Mouse (Mus musculus) right cerebral cortex, postnatal 25 days (tissue): ENCODE results near the gene Map1lc3a.

Source experiments
- DNase-seq: peaks from one replicate; pipeline ENCODE4 v3.0.0; 2022

Map1lc3a gene

DNA sequence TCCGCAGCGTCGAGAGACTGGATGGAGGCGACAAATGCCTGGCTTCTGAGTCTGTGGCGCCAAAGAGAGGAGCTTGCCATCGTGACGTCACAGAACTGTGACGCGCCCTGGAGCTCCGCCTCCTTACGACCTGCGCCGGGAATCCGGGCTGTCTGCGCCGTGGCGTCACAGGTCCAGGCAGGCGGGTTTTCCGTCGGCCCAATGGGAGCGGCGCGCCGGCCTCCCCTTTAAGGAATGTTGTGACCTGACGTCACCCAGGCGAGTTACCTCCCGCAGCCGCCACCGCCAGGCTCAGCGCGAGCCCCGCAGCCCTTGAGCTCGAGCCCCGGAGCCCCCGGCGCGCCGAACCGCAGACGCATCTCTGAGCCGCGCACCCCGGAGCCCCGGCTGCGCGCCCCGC, at the start of gene Map1lc3a:
Gene Map1lc3a, plus strand, starts transcription at position 103 of the 400 bp plus-strand sequence.
- peak; percentile 98 for DNase-seq

DNA sequence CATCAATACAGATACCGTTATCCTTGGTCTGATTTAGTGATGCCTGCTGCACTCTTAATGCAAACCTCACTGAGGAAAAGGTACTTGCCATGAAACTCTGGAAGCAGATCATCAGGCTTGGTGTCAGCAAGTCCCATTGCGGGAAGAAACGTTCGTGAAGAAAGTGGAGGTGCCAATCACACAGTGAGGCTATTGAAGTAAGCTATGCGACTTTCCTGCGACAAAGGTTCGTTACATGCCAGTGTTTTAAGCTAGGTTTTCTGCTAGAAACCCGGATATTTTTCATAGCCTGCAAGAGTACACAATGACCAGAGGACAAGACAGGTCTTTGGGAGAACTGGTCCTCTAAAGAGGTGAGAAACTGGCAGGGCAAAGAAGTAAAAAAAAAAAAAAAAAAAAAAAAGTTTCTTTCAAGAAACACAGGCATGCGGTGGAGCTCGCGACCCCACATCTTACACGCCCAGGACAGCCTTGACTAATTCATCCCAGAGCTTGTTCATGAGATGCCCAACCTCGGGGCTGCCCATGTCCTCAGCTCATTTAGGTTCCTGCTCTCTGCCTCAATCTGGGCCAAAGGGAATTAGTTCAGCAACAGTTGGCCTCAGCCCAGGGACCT, 40.2 kb upstream of the Map1lc3a start:
- no peak for DNase-seq

DNA sequence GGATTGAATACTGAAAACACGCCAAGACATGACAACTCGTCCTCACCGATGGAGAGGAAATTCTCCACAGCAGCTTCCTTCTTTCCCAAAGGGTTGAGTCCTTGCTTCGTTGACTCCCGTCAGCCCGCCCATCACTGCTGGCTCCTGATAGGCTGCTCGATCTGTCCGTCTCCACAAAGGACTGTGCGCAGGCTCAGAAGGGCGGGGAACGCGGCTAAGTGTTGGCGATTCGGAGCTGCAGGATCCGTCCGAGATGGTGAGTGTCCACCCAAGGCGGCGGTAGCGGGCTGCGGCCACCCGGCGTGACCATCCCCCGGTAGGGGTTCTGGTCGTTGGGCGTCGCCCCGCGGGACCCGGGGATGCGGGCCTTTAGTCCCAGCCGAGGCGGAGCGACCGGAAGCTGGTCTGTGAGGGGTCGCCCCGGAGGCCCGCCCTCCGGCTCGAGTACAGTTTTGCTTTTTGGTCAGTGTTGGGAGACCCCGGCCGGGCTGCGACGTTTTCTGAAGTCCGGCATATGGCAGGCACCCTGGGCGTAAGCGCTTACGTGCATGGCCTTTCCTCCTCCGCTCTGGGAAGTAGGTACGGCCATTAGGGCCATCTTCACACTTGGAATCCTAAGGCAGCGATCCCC, 39.6 kb upstream of the Map1lc3a start, which contains the start of gene Dynlrb1:
Gene Dynlrb1, plus strand, starts transcription at position 172 of the 631 bp plus-strand sequence.
- peak; percentile 99 for DNase-seq

DNA sequence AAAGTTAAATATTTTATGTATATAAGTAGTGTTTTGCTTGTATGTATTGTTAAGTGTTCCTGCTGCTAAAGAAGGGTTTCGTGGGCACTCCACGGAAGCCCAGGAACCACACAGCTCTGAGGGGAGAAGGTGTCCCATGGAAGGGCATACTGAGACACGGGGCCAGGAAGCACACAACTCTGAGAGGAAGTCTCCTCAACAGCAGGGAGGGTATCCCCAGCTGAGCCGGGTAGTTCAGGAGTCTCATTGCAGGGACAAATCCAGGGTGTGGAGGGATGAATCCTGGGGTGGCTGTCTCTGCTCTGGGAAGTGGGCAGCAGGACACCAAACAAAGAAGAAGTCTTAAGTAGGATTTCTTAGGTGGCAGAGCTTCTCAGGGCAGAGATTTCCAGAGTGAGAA, 38.8 kb upstream of the Map1lc3a start:
- DNase-seq, result no peak

DNA sequence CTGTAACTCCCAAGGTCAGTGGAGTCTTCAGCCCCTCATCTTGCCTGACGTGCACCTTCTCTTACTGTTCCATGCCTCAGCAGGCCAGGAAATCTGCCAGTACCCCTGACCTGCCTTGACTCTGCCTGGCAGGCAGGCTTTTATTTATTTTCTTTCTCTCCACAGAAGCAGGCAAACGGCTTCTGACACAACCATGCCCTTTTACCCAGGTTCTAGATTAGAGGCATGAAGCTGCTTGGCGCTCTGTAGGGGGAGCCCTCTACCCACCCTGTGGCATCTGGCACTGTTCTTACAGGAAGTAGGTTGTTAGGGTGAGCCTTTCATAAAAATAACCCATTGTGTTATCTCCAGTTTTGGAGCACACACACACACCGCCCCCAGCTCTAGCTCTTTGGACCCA, 35.2 kb upstream of the Map1lc3a start:
- DNase-seq, result no peak

DNA sequence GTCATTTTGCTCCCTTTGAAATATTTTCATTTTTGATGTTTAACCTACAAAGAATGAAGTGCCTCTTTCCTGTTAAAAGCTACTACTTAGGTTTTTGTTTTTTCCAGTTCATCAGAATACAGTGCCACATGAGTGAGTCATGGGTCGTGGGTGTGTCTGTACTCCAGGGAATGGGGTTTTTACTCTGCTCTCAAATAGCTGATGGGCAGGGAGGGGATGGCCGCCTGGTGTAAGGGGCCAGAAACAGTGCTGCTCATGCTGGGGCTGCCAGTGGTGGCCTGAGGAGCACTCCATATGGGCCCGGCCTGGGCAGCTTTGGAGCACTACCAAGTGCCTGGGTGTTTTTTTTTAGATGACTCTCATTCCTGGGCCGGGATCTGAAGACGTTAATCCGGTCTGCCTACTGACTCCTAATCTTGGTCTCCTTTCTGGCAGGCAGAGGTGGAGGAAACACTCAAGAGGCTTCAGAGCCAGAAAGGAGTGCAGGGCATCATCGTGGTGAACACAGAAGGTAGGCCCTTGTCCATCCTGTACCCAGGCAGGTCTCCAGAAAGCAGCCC, 33.7 kb upstream of the Map1lc3a start:
- DNase-seq, result no peak

DNA sequence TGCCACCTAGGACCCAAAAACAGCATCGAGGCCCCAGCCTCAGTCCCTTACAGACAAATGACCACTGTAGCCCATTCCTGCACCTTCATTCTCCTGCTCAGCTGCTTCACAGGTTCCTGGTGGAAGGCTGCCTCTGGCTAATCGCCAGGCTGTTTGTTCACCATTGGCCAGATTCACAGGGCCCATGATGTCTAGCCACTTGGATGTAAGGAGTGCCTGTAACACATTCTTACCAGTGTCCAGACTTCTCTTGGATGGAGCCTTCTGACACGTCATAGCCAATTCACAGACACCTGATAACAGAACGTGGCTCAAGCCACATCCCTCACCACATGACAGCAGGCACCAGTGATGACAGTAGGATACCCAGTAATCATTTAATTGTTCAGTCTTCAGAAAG, 29.9 kb upstream of the Map1lc3a start:
- DNase-seq, result no peak

DNA sequence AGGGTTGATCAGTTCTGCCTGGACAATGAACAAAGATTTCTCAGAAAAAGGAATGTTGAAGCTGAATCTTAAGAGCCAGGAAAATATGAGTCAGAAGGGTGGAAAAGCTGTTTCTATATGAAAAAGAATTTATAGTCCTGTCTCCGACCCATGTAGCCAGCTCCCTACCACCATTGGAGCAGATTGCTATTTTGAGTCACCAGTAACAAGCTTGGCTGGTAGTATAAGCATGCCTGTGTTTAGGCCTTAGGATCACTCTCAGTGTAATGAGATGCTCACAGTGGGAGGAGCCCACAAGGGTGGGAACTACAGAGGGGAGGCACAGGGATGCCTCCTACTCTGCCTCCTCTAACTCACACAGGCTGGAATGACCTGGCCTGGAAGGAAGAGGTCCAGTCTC, 27.9 kb upstream of the Map1lc3a start:
- no peak for DNase-seq

DNA sequence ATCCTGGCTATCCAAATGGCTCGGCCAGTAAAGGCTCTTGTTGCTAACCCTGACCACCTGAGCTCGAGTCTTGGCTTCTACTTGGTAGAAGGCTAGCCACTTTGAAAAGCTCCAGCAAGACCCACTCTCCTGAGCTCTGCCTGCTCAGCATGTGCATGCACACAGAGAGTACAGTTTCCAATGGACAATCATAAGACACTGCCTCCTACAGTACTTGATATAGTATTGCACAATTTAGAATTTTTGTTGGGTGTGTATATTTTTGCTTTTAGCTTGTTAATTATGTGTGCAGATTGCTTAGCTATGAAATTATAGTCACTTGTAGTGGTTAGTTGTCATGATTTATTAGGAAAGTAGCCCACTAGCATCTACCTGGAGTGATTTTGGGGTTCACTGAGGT, 27.4 kb upstream of the Map1lc3a start:
- no peak for DNase-seq

DNA sequence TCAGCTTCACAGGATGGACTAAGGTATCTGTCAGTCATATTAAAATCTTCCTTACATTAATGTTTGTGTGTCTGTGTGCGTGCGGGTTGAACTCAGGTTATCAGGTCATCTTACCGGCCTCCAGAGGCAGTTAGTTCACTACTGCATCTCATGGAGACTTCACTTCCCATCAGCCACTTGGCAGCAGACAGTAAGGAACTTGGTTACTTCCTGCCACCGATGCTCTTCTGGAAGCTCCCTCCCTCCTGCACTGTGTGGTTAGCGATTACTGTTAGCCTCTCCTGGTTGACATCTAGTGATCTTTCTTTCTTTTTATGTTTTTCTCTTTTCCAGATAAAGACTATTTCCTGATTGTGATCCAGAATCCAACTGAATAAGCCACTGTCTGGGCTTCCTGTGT, 26.5 kb upstream of the Map1lc3a start:
- no peak for DNase-seq

DNA sequence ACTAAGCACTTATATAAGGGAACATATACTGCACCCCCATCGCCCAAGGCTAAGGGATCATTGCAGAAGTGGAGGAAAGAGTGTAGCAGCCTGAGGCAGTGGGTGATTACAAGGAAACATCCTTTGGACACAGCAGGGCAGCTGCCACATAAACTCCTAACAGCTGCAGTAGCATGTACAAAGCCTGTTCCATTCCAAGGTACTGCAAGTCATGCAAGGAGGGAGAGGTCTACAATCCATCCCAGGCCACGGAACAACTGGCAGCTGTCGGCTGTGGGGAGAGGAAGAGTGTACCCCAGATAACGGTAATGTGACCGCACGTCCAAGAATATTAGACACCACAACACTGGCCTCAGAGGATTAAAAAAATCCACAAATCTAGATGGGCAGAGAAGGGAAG, 10.6 kb upstream of the Map1lc3a start:
- DNase-seq, result no peak

DNA sequence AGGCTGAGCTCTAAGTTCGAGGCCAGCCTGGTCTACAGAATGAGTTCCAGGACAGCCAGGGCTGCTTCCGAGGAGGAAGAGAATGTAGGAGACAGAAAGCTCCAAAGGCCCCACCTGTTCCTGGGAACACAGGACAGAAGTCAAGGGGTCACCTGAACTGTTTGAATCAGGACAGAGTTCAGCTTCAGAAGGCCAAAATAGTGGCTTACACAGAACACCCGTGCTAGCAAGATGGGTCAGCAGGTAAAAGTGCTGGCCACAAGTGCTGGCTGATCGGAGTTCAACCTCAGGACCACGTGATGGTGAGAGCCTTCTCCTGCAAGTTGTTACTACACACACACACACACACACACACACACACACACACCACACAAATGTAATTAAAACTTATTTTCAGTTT, 9.2 kb upstream of the Map1lc3a start:
- DNase-seq, result no peak

DNA sequence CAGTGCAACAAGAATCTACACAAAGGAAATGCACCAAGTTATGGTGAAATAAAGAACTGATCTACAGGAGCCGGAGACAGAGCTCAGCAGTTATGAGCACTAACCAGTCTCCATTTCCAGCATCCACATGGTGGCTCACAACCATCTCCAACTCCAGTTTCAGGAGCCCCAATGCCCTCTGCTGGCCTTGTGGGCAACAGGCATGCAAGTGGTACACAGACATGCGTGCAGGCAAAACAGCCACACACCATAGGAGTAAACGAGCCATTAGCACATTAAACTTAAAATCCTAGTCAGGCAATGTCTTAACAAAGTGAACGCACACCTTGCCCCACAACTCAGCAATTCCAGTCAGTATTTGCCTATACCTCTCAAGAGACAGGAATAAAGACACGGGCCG, 4.1 kb upstream of the Map1lc3a start:
- no peak for DNase-seq

DNA sequence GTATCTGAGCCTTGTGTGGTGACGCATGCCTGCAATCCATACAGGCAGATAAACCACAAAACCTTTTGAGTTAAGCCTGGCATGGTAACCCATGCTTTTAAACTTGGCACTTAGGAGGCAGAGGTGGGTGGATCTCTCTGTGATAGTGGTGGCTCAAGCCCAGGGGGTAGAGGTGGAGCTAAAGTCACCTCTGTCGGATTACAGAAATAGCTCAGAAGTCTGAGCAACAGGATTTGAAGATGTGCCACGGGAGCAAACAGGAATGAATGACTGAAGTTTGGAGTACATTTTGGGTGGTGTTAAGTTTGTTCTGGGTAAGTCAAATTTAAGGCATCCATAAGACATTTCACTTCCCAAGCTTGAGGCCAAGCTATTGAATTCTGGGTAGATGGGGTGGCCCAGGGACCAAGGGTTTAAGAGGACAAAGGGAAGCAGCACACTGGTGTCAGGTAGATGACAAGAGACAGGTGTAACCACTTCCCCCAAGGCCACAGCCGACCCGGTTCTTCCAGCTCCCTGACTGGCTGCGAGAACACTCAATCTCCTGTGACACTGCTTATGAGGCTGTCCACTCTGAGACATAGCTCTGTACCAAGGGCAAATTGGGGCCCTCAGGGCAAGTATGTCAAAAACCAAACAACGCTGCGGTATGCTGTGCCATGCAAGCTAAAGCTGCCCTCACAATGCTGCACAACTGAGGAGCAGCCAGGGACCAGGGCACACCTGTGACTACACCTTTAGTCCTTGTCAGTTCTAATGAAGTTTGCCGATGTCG, 3.5 kb upstream of the Map1lc3a start:
- no peak for DNase-seq

DNA sequence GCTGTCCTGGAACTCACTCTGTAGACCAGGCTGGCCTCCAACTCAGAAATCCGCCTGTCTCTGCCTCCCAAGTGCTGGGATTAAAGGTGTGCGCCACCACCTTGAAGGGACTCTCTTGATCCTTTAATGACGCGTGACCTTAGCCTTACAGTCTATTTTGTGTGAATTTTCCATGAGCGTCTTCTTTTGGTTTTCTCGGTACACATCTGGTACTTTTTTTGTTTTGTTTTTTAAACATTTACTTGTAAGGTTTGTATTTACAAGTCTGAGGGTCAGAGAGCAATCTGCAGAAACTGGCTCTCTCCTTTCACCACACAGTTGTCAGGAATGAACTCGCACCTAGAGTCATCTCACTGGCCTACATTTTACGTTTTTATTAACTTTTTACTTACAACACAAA, 2.5 kb upstream of the Map1lc3a start:
- no peak for DNase-seq

DNA sequence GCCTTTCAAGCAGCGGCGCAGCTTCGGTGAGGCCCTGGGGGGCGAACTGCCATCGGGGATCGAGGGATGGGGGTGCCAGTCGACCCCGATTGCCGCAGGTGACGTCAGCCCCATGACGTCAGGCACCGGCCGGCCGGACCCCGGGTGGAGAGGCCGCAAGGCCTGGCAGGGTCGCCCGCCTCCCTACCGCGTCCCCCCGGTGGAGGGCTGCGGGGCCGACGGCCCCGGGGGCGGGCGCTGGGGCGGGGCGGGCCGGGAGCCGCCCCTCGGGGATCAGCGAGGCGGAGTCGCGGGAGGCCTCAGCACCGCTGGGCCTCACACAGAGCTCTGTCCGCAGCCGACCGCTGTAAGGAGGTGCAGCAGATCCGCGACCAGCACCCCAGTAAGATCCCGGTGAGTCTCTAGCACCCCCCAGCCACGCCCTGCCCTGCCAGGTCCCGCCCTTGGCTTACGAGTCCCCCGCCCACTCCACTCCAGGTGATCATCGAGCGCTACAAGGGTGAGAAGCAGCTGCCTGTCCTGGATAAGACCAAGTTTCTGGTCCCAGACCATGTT, 601 bp downstream of the Map1lc3a start:
- DNase-seq, result no peak

DNA sequence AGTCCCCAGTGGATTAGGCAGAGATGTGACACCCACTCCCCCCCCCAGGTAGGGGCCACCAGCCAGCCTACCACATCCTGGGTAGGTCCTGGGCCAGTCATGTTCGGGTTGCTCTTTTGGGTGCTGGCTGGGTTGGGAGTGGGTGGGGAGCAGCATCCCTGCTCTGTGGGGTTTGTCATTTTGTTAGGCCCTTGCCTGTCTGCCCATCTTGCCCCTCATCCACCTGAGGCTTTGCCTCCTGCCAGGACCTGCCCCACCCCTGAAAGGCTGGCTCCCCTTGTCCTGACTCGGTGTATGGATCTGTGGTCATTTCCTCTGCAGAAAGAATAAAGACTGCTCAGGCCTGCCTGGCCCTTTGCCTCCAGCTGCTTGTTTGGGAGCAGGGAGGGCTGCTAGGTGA, 1.6 kb downstream of the Map1lc3a start:
- no peak for DNase-seq

DNA sequence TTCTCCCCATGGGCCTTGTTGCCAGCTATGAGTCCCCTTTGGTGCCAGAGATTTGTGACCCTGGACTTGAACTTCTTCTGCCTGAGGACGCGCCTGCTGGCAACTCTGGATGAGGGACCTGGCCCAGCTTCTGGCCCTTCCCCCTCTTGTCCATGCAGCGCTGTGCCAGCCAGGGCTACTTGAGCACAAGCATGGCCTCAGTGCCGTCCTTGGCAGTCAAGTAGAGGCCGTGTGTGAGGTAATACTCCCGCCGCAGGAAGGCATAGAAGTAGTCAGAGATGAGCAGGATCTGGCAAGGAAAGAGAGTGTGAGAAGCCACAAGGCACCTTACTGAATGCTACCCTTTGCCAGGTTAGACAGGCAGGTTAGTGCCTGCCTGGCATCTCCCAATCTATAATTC, 2.3 kb downstream of the Map1lc3a start:
- no peak for DNase-seq

DNA sequence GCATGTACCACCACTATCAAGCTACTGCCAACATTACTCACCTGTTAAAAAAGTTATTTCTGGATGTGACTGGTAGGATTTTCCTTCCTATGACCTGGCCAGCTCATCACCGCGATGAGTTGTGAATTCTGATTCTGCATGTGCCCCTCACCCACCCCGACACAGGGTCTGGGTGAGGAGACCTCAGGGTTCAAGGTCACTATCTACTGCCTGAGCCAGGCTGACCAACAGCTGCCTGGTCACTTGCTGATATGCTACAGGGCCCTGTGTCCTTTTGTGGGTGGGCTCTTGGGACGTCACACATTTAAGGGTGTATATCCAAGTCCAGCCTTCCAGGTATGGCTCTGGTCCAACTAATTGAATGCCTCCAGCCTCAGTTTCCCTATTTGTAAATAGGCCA, 3.1 kb downstream of the Map1lc3a start:
- DNase-seq, result no peak

DNA sequence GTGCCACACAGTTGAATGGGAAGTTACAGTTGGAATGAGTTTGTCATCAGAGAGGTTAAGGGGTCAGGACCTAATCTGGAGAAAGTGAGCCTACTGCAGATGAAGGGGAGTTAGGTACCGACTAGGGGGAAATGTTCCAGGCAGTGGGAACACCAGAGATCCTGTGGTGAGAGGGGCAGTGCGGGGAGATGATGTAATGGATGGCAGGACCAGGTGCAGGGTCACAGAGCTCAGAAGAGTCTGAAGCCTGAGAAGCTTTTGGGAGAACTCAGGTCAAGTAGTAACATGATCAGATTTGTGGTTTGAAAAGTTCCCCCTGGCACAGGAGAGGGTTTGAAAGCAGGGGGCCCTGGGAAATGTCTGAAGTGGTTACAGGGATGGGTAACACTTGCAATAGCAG, 4.0 kb downstream of the Map1lc3a start:
- no peak for DNase-seq

DNA sequence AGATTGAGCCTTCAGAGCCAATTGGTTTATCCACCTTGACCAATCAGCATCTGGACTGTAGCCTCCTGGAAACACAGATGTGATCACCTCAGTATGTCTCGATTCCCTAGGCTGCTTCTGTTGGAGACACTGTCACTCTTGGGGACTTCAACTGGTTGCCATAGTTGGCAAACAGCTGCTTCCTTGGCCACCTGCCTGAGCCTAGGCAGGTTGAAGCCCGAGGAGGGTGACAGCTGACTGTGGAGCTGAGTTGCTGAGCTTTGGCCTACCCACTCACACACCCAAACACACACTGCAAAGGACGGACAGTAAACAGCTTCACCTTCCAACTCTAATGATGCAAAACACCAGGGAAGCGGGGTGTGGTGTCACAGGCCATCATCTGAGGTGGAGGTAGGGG, 7.7 kb downstream of the Map1lc3a start:
- no peak for DNase-seq

DNA sequence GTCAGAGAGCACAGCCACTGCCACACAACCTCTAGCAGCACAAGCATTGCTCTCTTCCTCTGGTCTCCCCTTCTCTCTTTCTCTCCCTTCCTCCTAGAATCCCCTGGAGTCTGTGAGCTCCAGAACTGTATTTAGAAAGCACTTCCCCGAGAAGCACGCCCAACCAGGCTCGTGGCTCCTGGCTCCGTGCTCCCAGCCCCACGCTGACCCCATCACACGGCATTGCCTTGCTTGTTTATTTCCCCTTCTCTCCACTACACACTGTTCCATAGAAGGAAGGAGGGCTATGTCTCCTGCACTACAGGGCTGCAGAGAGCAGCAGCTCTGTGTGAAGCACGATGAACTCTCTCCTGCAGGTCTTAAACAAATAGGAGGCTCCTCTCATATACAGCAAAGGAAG, 8.6 kb downstream of the Map1lc3a start:
- no peak for DNase-seq

DNA sequence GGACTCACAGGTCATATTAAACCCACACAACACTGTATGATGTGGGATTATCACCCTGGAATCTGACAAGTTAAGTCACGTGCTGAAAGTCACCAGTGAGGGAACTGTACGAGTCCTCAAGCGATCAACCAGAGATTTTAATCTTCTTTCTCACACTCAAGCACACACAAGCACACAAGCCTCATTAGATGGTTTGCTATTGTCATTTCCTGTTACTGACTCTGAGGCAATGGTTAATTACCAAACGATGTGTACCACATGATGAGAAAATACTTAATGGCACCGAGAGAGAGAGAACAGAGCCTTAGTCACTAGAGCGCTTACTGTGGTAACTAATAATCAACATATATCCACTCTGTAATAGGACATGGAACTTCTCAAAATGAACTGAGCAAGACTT, 9.6 kb downstream of the Map1lc3a start:
- no peak for DNase-seq
